Mouse (Mus musculus) olfactory bulb, adult 2 months (tissue): ENCODE results near the gene Rps8. TPM values are rescaled to one million over a fixed set of nuclear protein-coding genes. Genes with fewer than 3 reads are reported as not detected.

ENCODE experiments used
- H3K27ac ChIP-seq: fragments of 200-500 bp; 2 replicates; pipeline ENCODE4 v1.5.1; 2012; ENCODE audit warnings: low read depth, low read length; ENCODE audit not compliant: insufficient read depth
- H3K4me1 ChIP-seq: fragments of 200-500 bp; 2 replicates; pipeline ENCODE4 v1.6.1; 2012; ENCODE audit warnings: low read length; ENCODE audit not compliant: control insufficient read depth, insufficient read depth
- H3K4me3 ChIP-seq: fragments of 200-500 bp; 2 replicates; pipeline ENCODE4 v1.5.1; 2012; ENCODE audit warnings: mild to moderate bottlenecking, low read depth, low read length, moderate library complexity; ENCODE audit not compliant: insufficient read depth
- CTCF ChIP-seq: fragments of 200-500 bp; IDR thresholded peaks from 2 replicates; pipeline ENCODE4 v1.5.1; 2012; ENCODE audit warnings: low read depth, mild to moderate bottlenecking, low read length, moderate library complexity; ENCODE audit not compliant: insufficient read depth
- POLR2A ChIP-seq: fragments of 200-500 bp; IDR thresholded peaks from 2 replicates; pipeline ENCODE4 v1.6.1; 2012; ENCODE audit warnings: mild to moderate bottlenecking, low read depth, low read length, moderate library complexity; ENCODE audit not compliant: insufficient read depth
- WGBS: fragments of 180-500 bp; shearing (Covaris S2); methylation state at CpG from one replicate; pipeline ENCODE4 v1.1.7; 2018; 5-methylcytosine and 5-hydroxymethylcytosine counted together
- polyA plus RNA-seq: library from polyadenylated mRNA; stranded (reverse); fragments of >200 nt; gene quantifications from 2 replicates; pipeline ENCODE4 v1.2.4, GENCODE M21; 2012; ENCODE audit warnings: low replicate concordance; ENCODE audit not compliant: missing spikeins, insufficient read depth, insufficient read length

The Rps8 gene
- polyA plus RNA-seq, 1 experiment: not detected

- 73% methylated on average over 6 of the region's 6 CpGs for WGBS
- Histone ChIP-seq H3K4me1 (peaks cover 25% of the 10 kb centered on the region), H3K27ac (no peak overlapping the region), H3K4me3 (no peak overlapping the region)
- TF ChIP-seq POLR2A (no peak), CTCF (no peak)
These were observed 25.3 kb downstream of the Rps8 start for GRCm38 (mm10) chr4:117130790-117131189.

GRCm38 (mm10) chr4:117127991-117128686 is 27.9 kb downstream of the Rps8 start:
- TF ChIP-seq POLR2A: no peak
- TF ChIP-seq CTCF: no peak
- peaks cover 36% of the 10 kb centered on the region for H3K4me1 ChIP-seq
- no peak overlapping the region for H3K27ac ChIP-seq
- no peak overlapping the region for H3K4me3 ChIP-seq
- WGBS: 92% methylated on average over 33 of the region's 33 CpGs

- Histone ChIP-seq H3K27ac (peak within 1 kb of the TSS; percentile 71), H3K4me3 (no peak within 1 kb of the TSS), H3K4me1 (peaks cover 33% of the 10 kb centered on the region)
- no peak for TF ChIP-seq CTCF
- TF ChIP-seq POLR2A: no peak
- 77% methylated on average over 9 of the region's 9 CpGs for WGBS
These were observed 29.3 kb downstream of the Rps8 start, which contains the start of gene Tctex1d4 for GRCm38 (mm10) chr4:117126675-117127290. Gene Tctex1d4 (plus strand): TSS chr4:117126794.

- H3K4me1 ChIP-seq: peaks cover 30% of the 10 kb centered on the region
- H3K27ac ChIP-seq: peak overlapping the region; percentile 71
- WGBS: 59% methylated on average over 15 of the region's 15 CpGs
- no peak for TF ChIP-seq POLR2A
- TF ChIP-seq CTCF: no peak
- H3K4me3 ChIP-seq: no peak overlapping the region
These were observed 30.0 kb downstream of the Rps8 start for GRCm38 (mm10) chr4:117125910-117126674.

- H3K4me1 ChIP-seq: peaks cover 30% of the 10 kb centered on the region
- 27% methylated on average over 8 of the region's 8 CpGs for WGBS
- peak within 1 kb of the TSS; percentile 71 for H3K27ac ChIP-seq
- H3K4me3 ChIP-seq: no peak within 1 kb of the TSS
- TF ChIP-seq CTCF (no peak), POLR2A (no peak)
These were observed 30.6 kb downstream of the Rps8 start, which contains the start of gene Btbd19 for GRCm38 (mm10) chr4:117125348-117125909. Gene Btbd19 (minus strand): TSS chr4:117125725.

- Histone ChIP-seq H3K4me1 (peaks cover 30% of the 10 kb centered on the region), H3K4me3 (no peak overlapping the region), H3K27ac (peak overlapping the region; percentile 71)
- WGBS: 75% methylated on average over 14 of the region's 14 CpGs
- TF ChIP-seq POLR2A: no peak
- TF ChIP-seq CTCF: no peak
These were observed 31.3 kb downstream of the Rps8 start for GRCm38 (mm10) chr4:117124518-117125347.

GRCm38 (mm10) chr4:117124218-117124517 is 31.9 kb downstream of the Rps8 start:
- Histone ChIP-seq H3K4me3 (no peak overlapping the region), H3K27ac (no peak overlapping the region), H3K4me1 (peaks cover 30% of the 10 kb centered on the region)
- WGBS: 91% methylated on average over 3 of the region's 3 CpGs
- TF ChIP-seq POLR2A (no peak), CTCF (no peak)

GRCm38 (mm10) chr4:117123546-117124217 is 32.4 kb downstream of the Rps8 start:
- 72% methylated on average over 9 of the region's 9 CpGs for WGBS
- Histone ChIP-seq H3K4me3 (no peak overlapping the region), H3K27ac (no peak overlapping the region), H3K4me1 (peaks cover 30% of the 10 kb centered on the region)
- TF ChIP-seq CTCF: no peak
- TF ChIP-seq POLR2A: no peak
